Mouse (Mus musculus): ENCODE measurements at regions not wholly inside any gene's neighbourhood (a gene's known extent, or its start where the extent isn't known, plus 50 kb on each side); places are given as distances from the start of the nearest gene placed in this dataset.

DNA sequence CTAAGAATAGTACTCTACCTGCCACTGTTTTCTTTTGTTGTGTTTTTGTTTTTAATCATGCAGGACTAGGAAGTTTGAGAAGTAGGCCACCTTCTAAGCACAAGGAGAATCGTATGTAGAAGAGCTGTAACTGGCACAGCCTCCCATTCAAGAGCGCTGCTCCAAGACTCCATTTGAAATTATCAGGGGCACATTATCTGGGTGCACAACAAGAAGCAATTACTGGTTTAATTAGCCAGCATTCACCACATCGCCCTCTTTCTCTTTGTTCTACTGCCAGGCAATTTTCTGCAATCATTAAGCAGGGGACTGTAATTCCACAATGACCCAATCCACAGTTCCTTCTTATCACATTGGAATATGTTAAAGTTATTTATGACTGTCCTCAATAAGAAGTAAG lies 1220.8 kb upstream of the Pabpc4l start:
- no peak overlapping the region for H3K4me2 ChIP-seq (ENCODE audit: low read depth)
- no peaks in the 10 kb centered on the region for H3K36me3 ChIP-seq (ENCODE audit: insufficient read depth)
- WGBS = 9% methylated on average over 3 of the region's 3 CpGs
- no peak overlapping the region for H3K9ac ChIP-seq
- no peaks in the 10 kb centered on the region for H3K27me3 ChIP-seq (ENCODE audit: insufficient read depth, low read length)
- H3K4me1 ChIP-seq (ENCODE audit: insufficient read depth) = no peaks in the 10 kb centered on the region
- peak; percentile 46 for DNase-seq
- no peak overlapping the region for H3K27ac ChIP-seq (ENCODE audit: low read depth, low read length)
- H3K4me3 ChIP-seq (ENCODE audit: low read depth, low read length) = no peak overlapping the region
- H3K9me3 ChIP-seq (ENCODE audit: low read length) = no peaks in the 10 kb centered on the region
- ATAC-seq = peak; percentile 72
- no peak for TF ChIP-seq CTCF (IDR thresholded peaks at IDR 0.05; ENCODE audit: low read depth)

DNA sequence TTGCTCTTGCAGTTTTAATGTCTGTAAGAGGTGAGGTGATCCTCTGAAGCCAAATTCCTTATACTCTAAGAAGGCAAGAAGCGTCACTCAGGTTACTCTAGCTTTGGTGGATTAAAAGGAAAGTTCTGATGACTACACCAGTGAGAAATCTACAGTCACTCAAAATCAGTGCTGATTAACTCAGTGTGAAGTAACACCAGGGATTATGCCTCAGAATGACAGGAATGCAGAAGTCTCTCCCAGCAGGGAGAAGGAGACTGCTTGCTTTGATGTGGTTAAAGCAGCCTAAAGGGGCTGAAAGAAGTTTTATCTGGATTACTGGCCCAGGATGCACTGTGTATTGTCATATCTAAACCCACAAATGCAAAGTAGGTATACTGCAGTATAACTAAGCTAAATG lies 1214.5 kb upstream of the Pabpc4l start:
- Histone ChIP-seq H3K36me3 (ENCODE audit: insufficient read depth) (no peaks in the 10 kb centered on the region), H3K9ac (no peak overlapping the region), H3K4me3 (ENCODE audit: low read depth, low read length) (no peak overlapping the region), H3K27me3 (ENCODE audit: insufficient read depth, low read length) (no peaks in the 10 kb centered on the region), H3K4me2 (ENCODE audit: low read depth) (no peak overlapping the region), H3K4me1 (ENCODE audit: insufficient read depth) (no peaks in the 10 kb centered on the region), H3K27ac (ENCODE audit: low read depth, low read length) (no peak overlapping the region), H3K9me3 (ENCODE audit: low read length) (no peaks in the 10 kb centered on the region)
- DNase-seq (peak; percentile 0), ATAC-seq (no peak)
- 26% methylated on average over 1 of the region's 1 CpGs for WGBS
- no peak for TF ChIP-seq CTCF (IDR thresholded peaks at IDR 0.05; ENCODE audit: low read depth)

DNA sequence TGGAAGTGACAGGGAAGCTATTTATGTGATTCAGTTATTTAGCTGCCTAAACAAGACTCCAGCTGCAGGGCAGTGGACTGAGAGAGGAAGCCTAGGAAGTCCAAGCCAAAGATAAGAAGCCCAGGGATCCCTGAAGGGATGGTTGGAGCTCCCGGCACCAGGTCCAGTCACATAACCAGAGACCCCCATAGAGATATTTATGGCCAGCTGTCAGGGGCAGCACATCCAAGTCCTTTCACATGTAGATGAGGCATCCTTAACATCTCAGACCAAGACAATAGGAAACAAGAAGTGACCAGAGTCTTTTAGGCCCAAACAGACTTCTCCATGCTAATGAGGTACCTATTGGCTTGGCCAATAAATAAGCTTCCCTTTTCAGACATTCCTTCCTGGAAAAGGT lies 1212.5 kb upstream of the Pabpc4l start:
- H3K9ac ChIP-seq = no peak overlapping the region
- H3K27me3 ChIP-seq (ENCODE audit: insufficient read depth, low read length) = no peaks in the 10 kb centered on the region
- H3K36me3 ChIP-seq (ENCODE audit: insufficient read depth) = no peaks in the 10 kb centered on the region
- TF ChIP-seq CTCF (IDR thresholded peaks at IDR 0.05; ENCODE audit: low read depth) = no peak
- no peaks in the 10 kb centered on the region for H3K9me3 ChIP-seq (ENCODE audit: low read length)
- no peak overlapping the region for H3K4me3 ChIP-seq (ENCODE audit: low read depth, low read length)
- WGBS = 56% methylated on average over 1 of the region's 1 CpGs
- no peak overlapping the region for H3K4me2 ChIP-seq (ENCODE audit: low read depth)
- ATAC-seq (no peak), DNase-seq (no peak)
- H3K4me1 ChIP-seq (ENCODE audit: insufficient read depth) = no peaks in the 10 kb centered on the region
- no peak overlapping the region for H3K27ac ChIP-seq (ENCODE audit: low read depth, low read length)

All from forebrain, postnatal 0 days (tissue).